Mouse (Mus musculus) layer of hippocampus, adult 18-20 months (tissue): Measurements from ENCODE around the gene Cyth4. TPM values are rescaled to one million over a fixed set of nuclear protein-coding genes. Genes with fewer than 3 reads are reported as not detected.

ENCODE experiments used
- DNase-seq, 2 experiments: peaks; one replicate each; pipeline ENCODE4 v3.0.0; 2022; ENCODE audit warnings: low spot score in 2 of 2
- total RNA-seq, 2 experiments: library from RNA; stranded (reverse); gene quantifications; 2 replicates each; pipeline ENCODE4 v1.2.3; 2021

Cyth4 gene
- total RNA-seq, 2 experiments from 2014 or later, result 20.0 to 26.3 TPM

GRCm38 (mm10) chr15:78610705-78611462 lies 14.0 kb downstream of the Cyth4 start:
- DNase-seq, result peak; percentile 73 to 89

GRCm38 (mm10) chr15:78614536-78614935 lies 17.7 kb downstream of the Cyth4 start:
- DNase-seq, result no peak

- DNase-seq, result no peak
Observed at GRCm38 (mm10) chr15:78616973-78617372, 20.1 kb downstream of the Cyth4 start.

GRCm38 (mm10) chr15:78623426-78623825 lies 26.6 kb downstream of the Cyth4 start:
- DNase-seq, result peak; percentile 73 to 88

- DNase-seq, result peak in 1 of 2 experiments; percentile 50
Observed at GRCm38 (mm10) chr15:78624431-78624950, 27.6 kb downstream of the Cyth4 start.

- no peak for DNase-seq
Observed at GRCm38 (mm10) chr15:78624961-78625360, 28.1 kb downstream of the Cyth4 start.

GRCm38 (mm10) chr15:78626285-78626684 lies 29.4 kb downstream of the Cyth4 start:
- no peak for DNase-seq

- no peak for DNase-seq
Observed at GRCm38 (mm10) chr15:78632387-78632786, 35.5 kb downstream of the Cyth4 start.

- no peak for DNase-seq
Observed at GRCm38 (mm10) chr15:78633413-78633812, 36.6 kb downstream of the Cyth4 start.

- DNase-seq, result peak; percentile 59 to 73
Observed at GRCm38 (mm10) chr15:78634095-78634737, 37.4 kb downstream of the Cyth4 start.

GRCm38 (mm10) chr15:78635231-78635630 lies 38.4 kb downstream of the Cyth4 start:
- DNase-seq, result no peak

- no peak for DNase-seq
Observed at GRCm38 (mm10) chr15:78643633-78644032, 46.8 kb downstream of the Cyth4 start.

GRCm38 (mm10) chr15:78644606-78645005 lies 47.8 kb downstream of the Cyth4 start:
- peak in 1 of 2 experiments; percentile 57 for DNase-seq

- no peak for DNase-seq
Observed at GRCm38 (mm10) chr15:78647746-78648145, 50.9 kb downstream of the Cyth4 start.

GRCm38 (mm10) chr15:78651169-78651568 lies 54.3 kb downstream of the Cyth4 start:
- no peak for DNase-seq

GRCm38 (mm10) chr15:78664268-78664667 lies 67.4 kb downstream of the Cyth4 start:
- DNase-seq, result no peak

GRCm38 (mm10) chr15:78669221-78669871 lies 72.5 kb downstream of the Cyth4 start:
- no peak for DNase-seq

GRCm38 (mm10) chr15:78670341-78670740 lies 73.5 kb downstream of the Cyth4 start:
- DNase-seq, result no peak
